Mouse (Mus musculus) small intestine, adult 10 weeks (tissue): ENCODE data around the gene Stx6. TPM values are rescaled to one million over a fixed set of nuclear protein-coding genes. Genes with fewer than 3 reads are reported as not detected.

Experiments
- polyA plus RNA-seq: library from polyadenylated mRNA; stranded (reverse); fragments of 350-450 nt; fragmentation: Illumina TruSeq; extraction: RNeasy Lipid Tissue Mini Kit (QIAGEN cat#74804); gene quantifications from one replicate; pipeline ENCODE4 v1.2.3, GENCODE M21; 2014; ENCODE audit warnings: low replicate concordance

Stx6 gene
- polyA plus RNA-seq, result 4.4 TPM

DNA sequence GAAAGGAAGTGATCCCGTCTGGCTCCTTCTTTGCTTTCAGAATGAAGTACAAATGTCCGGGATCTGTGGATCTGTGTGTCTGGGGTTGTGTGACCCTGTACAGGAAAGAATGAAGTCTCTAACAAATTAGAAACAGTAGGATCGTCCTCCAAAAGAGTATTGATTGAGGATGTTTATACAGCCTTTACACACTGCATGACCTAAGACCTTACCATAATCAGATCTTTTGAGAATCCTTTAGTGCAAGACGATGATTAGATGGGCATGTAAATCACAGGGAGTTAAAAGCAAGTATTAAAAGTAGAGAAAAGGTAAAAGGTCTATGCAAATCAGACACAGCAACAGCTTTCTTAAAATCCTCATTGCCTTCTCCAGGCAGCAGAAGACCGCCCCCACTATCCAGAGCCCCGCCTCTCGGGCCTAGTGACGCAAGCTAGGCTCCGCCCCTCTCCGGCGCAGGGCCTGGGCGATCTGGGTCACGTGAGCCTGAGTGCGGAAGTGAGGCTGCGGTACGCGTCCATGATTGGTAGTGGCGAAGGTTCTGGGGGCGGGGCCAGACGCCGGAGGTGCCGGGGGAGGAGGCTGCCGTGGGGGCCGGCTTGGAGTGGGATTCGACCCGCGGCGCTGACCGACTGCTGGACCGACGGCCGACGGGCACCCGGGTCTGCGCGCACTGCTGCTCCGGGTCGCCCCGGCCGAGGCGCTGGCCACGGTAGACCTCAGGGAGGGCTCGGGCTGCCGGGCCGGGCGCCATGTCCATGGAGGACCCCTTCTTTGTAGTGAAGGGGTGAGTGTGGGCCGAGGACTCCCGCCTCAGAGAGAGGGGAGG lies at the start of gene Stx6:
Gene Stx6 (plus strand): TSS at position 575 of the 829 bp plus-strand sequence.

DNA sequence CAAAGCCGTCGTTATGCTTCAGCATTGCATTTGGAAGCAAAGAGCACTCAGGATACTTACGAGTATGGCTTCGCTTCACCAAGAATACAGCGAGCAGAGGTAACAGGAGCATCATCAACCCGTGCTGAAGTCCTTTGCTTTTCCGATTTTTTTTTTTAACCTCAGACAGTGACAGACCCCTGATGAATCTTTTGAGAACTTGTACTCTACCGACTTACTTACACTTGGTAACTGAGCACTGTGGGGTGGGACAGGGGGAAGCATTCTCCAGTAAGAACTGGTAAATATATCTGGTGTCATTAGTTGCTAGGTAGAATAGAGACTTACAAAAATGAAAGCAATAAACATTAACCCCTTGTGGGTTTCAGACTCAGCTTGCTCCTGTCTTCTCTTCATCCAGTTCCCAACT lies 11.9 kb upstream of the Stx6 start, which contains the start of gene Mr1:
Gene Mr1 (minus strand): TSS at position 243 of the 409 bp plus-strand sequence.

DNA sequence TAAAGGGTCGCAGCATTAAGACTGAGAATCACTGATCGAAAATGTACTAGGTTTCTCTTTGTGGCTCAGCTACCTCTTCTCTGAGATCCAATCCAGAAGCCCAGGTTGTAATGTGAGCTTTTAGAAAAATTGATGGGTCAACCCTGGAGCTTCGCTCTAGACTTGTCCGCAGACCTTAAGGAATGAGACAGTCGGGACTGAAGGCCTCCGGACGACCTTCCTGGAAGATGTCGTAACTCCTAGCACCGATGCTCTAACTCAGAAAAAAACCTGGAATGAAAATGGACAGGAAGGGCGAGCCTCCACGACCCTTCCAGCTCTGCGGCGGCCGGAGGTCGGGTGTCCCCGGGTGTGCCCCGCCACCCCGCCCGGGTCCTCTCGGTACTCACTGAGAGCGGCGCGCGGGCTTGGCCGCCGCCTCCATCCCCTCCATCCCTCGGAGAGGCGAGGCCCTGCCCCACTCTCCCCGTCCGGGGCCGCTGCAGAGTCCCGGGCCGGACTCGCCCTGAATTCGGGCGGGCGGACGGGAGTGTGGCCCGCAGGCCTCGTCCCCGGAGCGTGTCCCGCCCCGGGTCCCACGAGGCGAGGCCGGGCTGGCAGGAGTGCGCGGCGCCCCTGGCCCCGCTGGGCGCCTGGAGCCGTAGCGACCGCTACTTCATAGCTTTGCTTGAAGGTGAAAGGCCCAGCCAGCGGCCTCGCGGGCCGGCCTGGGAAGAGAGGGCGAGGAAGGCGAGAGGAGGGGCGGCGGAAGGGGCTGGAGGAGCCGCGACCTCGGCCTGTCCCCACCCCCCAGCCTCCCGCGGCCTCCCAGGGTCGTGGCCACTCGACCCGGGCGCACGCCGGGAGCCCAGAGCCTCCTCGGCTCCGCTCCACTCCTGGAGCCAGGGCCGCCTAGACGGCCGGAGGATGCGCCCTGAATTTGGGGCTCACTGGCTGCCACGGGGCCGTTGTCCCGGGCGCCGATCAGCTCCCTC lies 85.6 kb downstream of the Stx6 start, which contains the start of gene BC034090:
Gene BC034090 (minus strand): TSS at position 648 of the 974 bp plus-strand sequence.

Other genes with a start within 250 kb of the Stx6 start
- gene Ier5, start 59.1 kb upstream of the Stx6 start, polyA plus RNA-seq, result 28.5 TPM
- 8.9 TPM for gene Mr1, start 11.9 kb upstream of the Stx6 start, polyA plus RNA-seq
- gene BC034090, start 85.7 kb downstream of the Stx6 start, polyA plus RNA-seq, result 0.56 TPM